Mouse (Mus musculus) liver, embryonic 14.5 days (tissue): ENCODE results near the gene Cyp2u1.

Experiments
- CTCF ChIP-seq: IDR thresholded peaks from 2 replicates; pipeline ENCODE4 v1.5.1; 2016; ENCODE audit warnings: antibody characterized with exemption, low read depth, control low read depth
- EP300 ChIP-seq: IDR thresholded peaks from 2 replicates; pipeline ENCODE4 v1.6.1; 2016; ENCODE audit warnings: antibody characterized with exemption, low read depth

DNA sequence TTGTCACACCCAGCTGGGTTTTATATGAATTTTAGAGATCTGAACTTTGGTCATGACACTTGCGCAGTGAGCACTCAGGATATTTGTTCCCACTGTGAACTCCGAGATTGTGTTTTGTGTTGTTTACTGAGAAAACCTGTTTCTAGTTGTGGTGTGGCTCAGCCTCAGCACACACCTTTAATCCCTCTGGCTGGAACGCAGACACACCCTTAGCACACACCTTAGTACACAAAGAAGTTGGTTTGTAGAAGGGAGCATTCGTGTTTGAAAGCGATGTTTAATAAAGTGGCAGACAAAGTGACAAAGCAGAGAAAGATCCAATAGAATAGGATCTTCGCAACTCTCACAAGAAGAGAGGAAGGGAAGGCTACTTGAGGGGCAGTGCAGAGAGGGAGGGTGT, 42.6 kb downstream of the Cyp2u1 start:
- no peak for TF ChIP-seq EP300
- no peak for TF ChIP-seq CTCF
